Mouse (Mus musculus): ENCODE data around the gene Taf6l. TPM values are rescaled to one million over a fixed set of nuclear protein-coding genes. Genes with fewer than 3 reads are reported as not detected.

Gene Taf6l
- polyA plus RNA-seq (2016; fragmentation: Nextera tagmentation; extraction: Ambion mirVana): 47.5 and 47.6 TPM in 2 replicates

DNA sequence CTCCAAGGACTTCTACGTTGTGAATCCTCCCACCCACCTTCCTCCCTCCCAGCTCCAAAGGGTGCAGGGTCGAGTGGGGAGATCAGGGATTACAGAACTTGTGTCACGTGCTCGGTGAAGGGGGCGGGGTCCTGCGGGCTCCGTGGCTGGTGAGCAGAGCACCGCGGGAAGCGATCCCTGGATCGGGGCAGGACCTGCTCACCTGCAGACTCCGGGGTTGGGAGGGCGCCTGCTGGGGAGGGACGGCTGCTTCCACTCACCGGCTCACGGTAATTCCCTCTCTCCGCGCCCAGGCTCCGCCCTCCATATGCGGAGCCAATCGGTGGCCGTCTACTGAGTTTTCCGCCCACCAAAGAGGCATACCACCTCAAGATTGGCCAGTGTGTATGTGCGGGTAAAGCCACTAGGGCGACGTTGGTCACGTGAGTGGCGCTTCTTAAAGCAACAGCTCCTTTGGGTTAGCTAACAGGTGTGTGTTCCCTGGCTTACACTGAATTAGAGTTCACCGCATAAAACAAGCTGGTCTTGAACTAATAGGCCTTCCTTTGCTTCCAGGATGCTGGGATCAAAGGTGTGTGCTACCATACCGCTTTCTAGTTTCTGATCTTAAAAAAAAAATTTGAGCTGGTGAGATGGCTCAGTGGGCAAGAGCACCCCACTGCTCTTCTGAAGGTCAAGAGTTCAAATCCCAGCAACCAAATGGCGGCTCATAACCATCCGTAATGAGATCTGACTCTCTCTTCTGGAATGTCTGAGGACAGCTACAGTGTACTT is at the start of gene Taf6l:
Gene Taf6l (minus strand): TSS at position 410 of the 774 bp plus-strand sequence.
- H3K27ac ChIP-seq (replicated peaks): peak within 1 kb of the TSS; percentile 89
- H3K4me3 ChIP-seq: peak within 1 kb of the TSS; percentile 73
- peaks cover 27% of the 10 kb centered on the region for H3K4me1 ChIP-seq
- peaks cover 39% of the 10 kb centered on the region for H3K36me3 ChIP-seq
- peak; percentile 91 for DNase-seq (ENCODE audit: low spot score)
- no peaks in the 10 kb centered on the region for H3K27me3 ChIP-seq (ENCODE audit: low read depth, poor library complexity, severe bottlenecking)
- 1% methylated on average over 32 of the region's 32 CpGs for WGBS
- no peaks in the 10 kb centered on the region for H3K9me3 ChIP-seq (replicated peaks)

- Histone ChIP-seq H3K9me3 (replicated peaks) (no peaks in the 10 kb centered on the region), H3K4me3 (no peak overlapping the region), H3K27ac (replicated peaks) (no peak overlapping the region), H3K4me1 (peaks cover 11% of the 10 kb centered on the region), H3K36me3 (peaks cover 89% of the 10 kb centered on the region), H3K27me3 (ENCODE audit: low read depth, poor library complexity, severe bottlenecking) (no peaks in the 10 kb centered on the region)
- WGBS: 92% methylated on average over 4 of the region's 4 CpGs
- DNase-seq (ENCODE audit: low spot score): no peak
Measured at GRCm38 (mm10) chr19:8832971-8833370, 46.8 kb upstream of the Taf6l start.

DNA sequence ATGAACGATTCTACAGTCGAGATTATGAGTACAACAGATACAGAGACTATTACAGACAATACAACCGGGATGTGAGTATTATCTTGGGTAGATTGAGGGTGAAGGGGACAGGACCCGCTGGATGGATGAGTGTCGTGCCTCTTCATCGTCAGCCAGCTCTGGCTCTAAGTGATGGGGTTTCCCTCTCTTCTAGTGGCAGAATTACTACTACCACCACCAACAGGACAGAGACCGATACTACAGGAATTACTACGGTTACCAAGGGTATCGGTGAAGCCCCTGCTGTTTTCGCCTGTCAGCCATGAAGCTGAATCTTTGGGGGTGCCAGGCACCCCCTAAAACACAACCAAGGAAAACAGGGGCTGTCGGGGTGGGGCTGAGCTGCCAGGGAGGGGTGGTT is 45.0 kb upstream of the Taf6l start:
- no peak for DNase-seq (ENCODE audit: low spot score)

GRCm38 (mm10) chr19:8830664-8831063 is 44.4 kb upstream of the Taf6l start:
- 96% methylated on average over 8 of the region's 8 CpGs for WGBS
- H3K4me3 ChIP-seq: no peak overlapping the region
- H3K36me3 ChIP-seq: peaks cover 100% of the 10 kb centered on the region
- DNase-seq (ENCODE audit: low spot score): no peak
- no peaks in the 10 kb centered on the region for H3K4me1 ChIP-seq
- H3K27ac ChIP-seq (replicated peaks): no peak overlapping the region
- H3K27me3 ChIP-seq (ENCODE audit: low read depth, poor library complexity, severe bottlenecking): no peaks in the 10 kb centered on the region
- H3K9me3 ChIP-seq (replicated peaks): no peaks in the 10 kb centered on the region

More for the DNA sequence above, 45.0 kb upstream of the Taf6l start:
- Histone ChIP-seq H3K27me3 (ENCODE audit: low read depth, poor library complexity, severe bottlenecking) (no peaks in the 10 kb centered on the region), H3K9me3 (replicated peaks) (no peaks in the 10 kb centered on the region), H3K36me3 (peaks cover 100% of the 10 kb centered on the region), H3K27ac (replicated peaks) (no peak overlapping the region), H3K4me3 (no peak overlapping the region), H3K4me1 (no peaks in the 10 kb centered on the region)
- 90% methylated on average over 11 of the region's 11 CpGs for WGBS

DNA sequence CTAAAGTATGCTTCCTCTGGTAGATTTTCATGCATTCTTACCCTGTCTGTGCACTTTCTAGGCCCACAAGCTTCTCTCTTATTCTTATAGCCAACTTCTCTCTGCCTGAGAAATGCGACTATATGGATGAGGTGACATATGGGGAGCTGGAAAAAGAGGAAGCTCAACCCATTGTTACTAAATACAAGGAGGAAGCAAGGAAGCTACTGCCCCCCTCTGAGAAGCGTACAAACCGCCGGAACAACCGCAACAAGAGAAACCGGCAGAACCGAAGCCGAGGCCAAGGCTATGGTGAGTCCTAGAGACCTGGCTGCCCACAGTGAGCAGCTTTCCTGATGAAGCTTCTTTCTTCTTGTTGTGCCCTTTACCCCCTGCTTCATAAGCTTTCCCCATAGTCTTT is 43.4 kb upstream of the Taf6l start, which contains the start of gene AC129217.1:
Gene AC129217.1 (plus strand): TSS at position 114 of the 400 bp plus-strand sequence.
- Histone ChIP-seq H3K9me3 (replicated peaks) (no peaks in the 10 kb centered on the region), H3K36me3 (peaks cover 100% of the 10 kb centered on the region), H3K4me1 (no peaks in the 10 kb centered on the region), H3K27me3 (ENCODE audit: low read depth, poor library complexity, severe bottlenecking) (no peaks in the 10 kb centered on the region), H3K4me3 (no peak within 1 kb of the TSS), H3K27ac (replicated peaks) (no peak within 1 kb of the TSS)
- whole genome bisulfite sequencing: 93% methylated on average over 8 of the region's 8 CpGs
- no peak for DNase-seq (ENCODE audit: low spot score)

GRCm38 (mm10) chr19:8822696-8823095 is 36.5 kb upstream of the Taf6l start:
- Histone ChIP-seq H3K4me3 (peak overlapping the region; percentile 100), H3K27me3 (ENCODE audit: low read depth, poor library complexity, severe bottlenecking) (no peaks in the 10 kb centered on the region), H3K4me1 (peaks cover 32% of the 10 kb centered on the region), H3K9me3 (replicated peaks) (no peaks in the 10 kb centered on the region), H3K27ac (replicated peaks) (no peak overlapping the region), H3K36me3 (peaks cover 62% of the 10 kb centered on the region)
- 79% methylated on average over 8 of the region's 8 CpGs for WGBS
- DNase-seq (ENCODE audit: low spot score): no peak

DNA sequence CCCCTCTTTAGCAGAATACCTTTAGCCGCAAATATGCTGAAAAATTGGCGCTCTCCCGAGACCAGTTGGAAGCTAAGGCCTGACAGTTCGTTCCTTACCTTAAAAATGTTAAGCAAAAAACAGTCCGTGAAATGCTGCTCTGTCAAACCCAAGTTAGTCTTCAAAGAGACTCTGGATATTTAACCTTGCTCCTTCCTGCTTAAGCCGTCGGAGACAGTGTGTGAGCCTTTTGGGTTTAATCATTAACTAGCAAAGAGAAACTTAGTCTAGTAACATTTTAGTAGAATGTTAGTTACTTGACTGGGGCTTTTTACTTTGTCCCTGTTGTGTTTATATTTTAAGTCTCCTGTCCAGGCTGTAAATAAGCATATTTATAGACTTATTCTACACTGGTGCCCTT is 34.9 kb upstream of the Taf6l start:
- Histone ChIP-seq H3K9me3 (replicated peaks) (no peaks in the 10 kb centered on the region), H3K4me3 (peak overlapping the region; percentile 100), H3K27me3 (ENCODE audit: low read depth, poor library complexity, severe bottlenecking) (no peaks in the 10 kb centered on the region), H3K27ac (replicated peaks) (peak overlapping the region; percentile 98), H3K36me3 (peaks cover 58% of the 10 kb centered on the region), H3K4me1 (peaks cover 46% of the 10 kb centered on the region)
- 5% methylated on average over 7 of the region's 7 CpGs for WGBS
- no peak for DNase-seq (ENCODE audit: low spot score)

- WGBS: under 1% methylated on average over 48 of the region's 48 CpGs
- no peaks in the 10 kb centered on the region for H3K27me3 ChIP-seq (ENCODE audit: low read depth, poor library complexity, severe bottlenecking)
- peaks cover 46% of the 10 kb centered on the region for H3K4me1 ChIP-seq
- H3K9me3 ChIP-seq (replicated peaks): no peaks in the 10 kb centered on the region
- peak overlapping the region; percentile 100 for H3K4me3 ChIP-seq
- H3K36me3 ChIP-seq: peaks cover 58% of the 10 kb centered on the region
- no peak for DNase-seq (ENCODE audit: low spot score)
- H3K27ac ChIP-seq (replicated peaks): peak overlapping the region; percentile 98
Measured at GRCm38 (mm10) chr19:8820424-8820956, 34.3 kb upstream of the Taf6l start.

DNA sequence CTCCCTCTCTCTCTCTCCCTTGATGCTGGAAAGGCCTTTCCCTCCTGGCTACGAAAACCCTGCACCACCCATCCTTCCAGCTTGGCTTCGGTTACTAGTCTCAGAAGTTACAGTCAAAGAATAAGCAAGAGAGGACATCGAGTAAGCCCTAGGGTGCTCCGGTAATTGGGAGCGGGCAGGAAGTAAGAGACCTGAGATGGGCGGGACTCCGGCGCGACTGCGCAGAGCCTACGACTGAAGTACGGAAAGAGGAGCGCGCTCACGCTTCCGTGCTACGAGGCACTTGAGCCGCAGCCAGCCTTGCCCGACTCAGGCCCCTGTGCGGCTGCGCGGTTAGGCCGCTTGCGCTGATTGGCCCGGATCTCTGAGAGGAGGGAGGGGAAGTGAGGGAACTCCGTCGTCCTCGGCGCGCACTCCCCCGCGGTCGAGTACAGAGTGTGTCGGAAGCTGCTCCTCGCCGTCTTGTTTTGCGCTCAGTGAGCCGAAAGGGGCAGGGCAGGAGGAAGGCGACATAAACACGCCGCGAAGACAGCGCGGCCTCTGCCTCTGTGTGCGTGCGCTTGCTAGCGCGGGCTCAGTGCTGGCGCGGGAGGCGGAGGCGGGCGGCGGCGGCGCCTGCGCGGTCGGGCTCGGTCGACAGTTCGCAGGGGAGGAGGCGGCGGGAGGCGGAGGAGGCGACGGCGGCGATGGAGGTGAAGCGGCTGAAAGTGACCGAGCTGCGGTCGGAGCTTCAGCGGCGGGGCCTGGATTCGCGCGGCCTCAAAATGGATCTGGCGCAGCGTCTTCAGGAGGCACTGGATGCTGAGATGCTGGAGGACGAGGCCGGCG is 33.6 kb upstream of the Taf6l start, which contains the start of gene Hnrnpul2:
Gene Hnrnpul2 (plus strand): TSS at position 415 of the 828 bp plus-strand sequence.
- no peaks in the 10 kb centered on the region for H3K9me3 ChIP-seq (replicated peaks)
- H3K4me1 ChIP-seq: peaks cover 46% of the 10 kb centered on the region
- under 1% methylated on average over 83 of the region's 83 CpGs for WGBS
- peak within 1 kb of the TSS; percentile 98 for H3K27ac ChIP-seq (replicated peaks)
- H3K4me3 ChIP-seq: peak within 1 kb of the TSS; percentile 100
- peaks cover 58% of the 10 kb centered on the region for H3K36me3 ChIP-seq
- no peaks in the 10 kb centered on the region for H3K27me3 ChIP-seq (ENCODE audit: low read depth, poor library complexity, severe bottlenecking)
- peak; percentile 97 for DNase-seq (ENCODE audit: low spot score)

GRCm38 (mm10) chr19:8818801-8819595 is 32.8 kb upstream of the Taf6l start, which contains the start of gene Ttc9c:
Ttc9c (minus strand) TSS chr19:8819333.
- H3K36me3 ChIP-seq: peaks cover 58% of the 10 kb centered on the region
- no peaks in the 10 kb centered on the region for H3K9me3 ChIP-seq (replicated peaks)
- H3K27ac ChIP-seq (replicated peaks): peak within 1 kb of the TSS; percentile 98
- H3K4me3 ChIP-seq: peak within 1 kb of the TSS; percentile 100
- no peaks in the 10 kb centered on the region for H3K27me3 ChIP-seq (ENCODE audit: low read depth, poor library complexity, severe bottlenecking)
- peaks cover 46% of the 10 kb centered on the region for H3K4me1 ChIP-seq
- under 1% methylated on average over 33 of the region's 33 CpGs for WGBS
- peak; percentile 97 for DNase-seq (ENCODE audit: low spot score)

- peak overlapping the region; percentile 98 for H3K27ac ChIP-seq (replicated peaks)
- H3K36me3 ChIP-seq: peaks cover 58% of the 10 kb centered on the region
- DNase-seq (ENCODE audit: low spot score): no peak
- peaks cover 45% of the 10 kb centered on the region for H3K4me1 ChIP-seq
- 38% methylated on average over 14 of the region's 14 CpGs for WGBS
- H3K27me3 ChIP-seq (ENCODE audit: low read depth, poor library complexity, severe bottlenecking): no peaks in the 10 kb centered on the region
- peak overlapping the region; percentile 100 for H3K4me3 ChIP-seq
- no peaks in the 10 kb centered on the region for H3K9me3 ChIP-seq (replicated peaks)
Measured at GRCm38 (mm10) chr19:8818301-8818798, 32.1 kb upstream of the Taf6l start.

GRCm38 (mm10) chr19:8817001-8817400 is 30.8 kb upstream of the Taf6l start:
- WGBS: 49% methylated on average over 3 of the region's 3 CpGs
- H3K27me3 ChIP-seq (ENCODE audit: low read depth, poor library complexity, severe bottlenecking): no peaks in the 10 kb centered on the region
- H3K27ac ChIP-seq (replicated peaks): no peak overlapping the region
- H3K36me3 ChIP-seq: peaks cover 58% of the 10 kb centered on the region
- peak overlapping the region; percentile 100 for H3K4me3 ChIP-seq
- H3K4me1 ChIP-seq: peaks cover 31% of the 10 kb centered on the region
- H3K9me3 ChIP-seq (replicated peaks): no peaks in the 10 kb centered on the region
- no peak for DNase-seq (ENCODE audit: low spot score)

All from midbrain, embryonic 10.5 days (tissue).